Mouse (Mus musculus) kidney, embryonic 16.5 days (tissue): ENCODE data around the gene Zmynd19. TPM values are rescaled to one million over a fixed set of nuclear protein-coding genes. Genes with fewer than 3 reads are reported as not detected.
"Not testable (repeated sequence)": the region's sequence is repeated elsewhere in the genome, so short reads cannot be mapped to it uniquely, and the experiment has no call there.

Experiments used
- ATAC-seq: fragments of 200-750 bp; cut with Nextera tagmentation; 2 replicates; pipeline ENCODE4 v1.8.0; 2017; ENCODE audit warnings: moderate TSS enrichment; ENCODE audit not compliant: low FRiP score, low TSS enrichment
- H3K27ac ChIP-seq: fragments of 300-500 bp; sonication (generic); 2 replicates; pipeline ENCODE4 v1.5.1; 2014; ENCODE audit warnings: low read length
- H3K27me3 ChIP-seq: fragments of 300-500 bp; sonication (generic); 2 replicates; pipeline ENCODE4 v1.6.1; 2014; ENCODE audit warnings: low read length, control low read depth, mixed read lengths; ENCODE audit not compliant: insufficient read depth
- H3K36me3 ChIP-seq: fragments of 300-500 bp; sonication (generic); 2 replicates; pipeline ENCODE4 v1.6.1; 2014; ENCODE audit warnings: low read length, control low read depth, mixed read lengths; ENCODE audit not compliant: insufficient read depth
- H3K4me1 ChIP-seq: fragments of 300-500 bp; sonication (generic); 2 replicates; pipeline ENCODE4 v1.6.1; 2014; ENCODE audit warnings: low read length, control low read depth, mixed read lengths; ENCODE audit not compliant: insufficient read depth
- H3K4me2 ChIP-seq: fragments of 300-500 bp; sonication (generic); replicated peaks from 2 replicates; pipeline ENCODE4 v1.6.1; 2014; ENCODE audit warnings: low read depth, low read length
- H3K4me3 ChIP-seq: fragments of 300-500 bp; sonication (generic); 2 replicates; pipeline ENCODE4 v1.5.1; 2014; ENCODE audit warnings: mild to moderate bottlenecking, low read length
- H3K9ac ChIP-seq: fragments of 300-500 bp; sonication (generic); replicated peaks from 2 replicates; pipeline ENCODE4 v1.6.1; 2014; ENCODE audit warnings: low read length
- H3K9me3 ChIP-seq: fragments of 300-500 bp; sonication (generic); 2 replicates; pipeline ENCODE4 v1.6.1; 2016; ENCODE audit warnings: low read length, control low read depth
- WGBS: fragments of 180-500 bp; shearing (Covaris S2); extraction: QIAGEN DNeasy Blood & Tissue Kit; methylation state at CpG from one replicate; pipeline ENCODE4 v1.1.7; 2014; 5-methylcytosine and 5-hydroxymethylcytosine counted together
- polyA plus RNA-seq: library from polyadenylated mRNA; unstranded; fragments of >200 nt; fragmentation: Nextera tagmentation; extraction: Ambion mirVana; gene quantifications from 2 replicates; pipeline ENCODE4 v1.2.1, GENCODE M21; 2015

Gene Zmynd19
- polyA plus RNA-seq, 1 experiment from 2014 or later = 7.9 TPM

DNA sequence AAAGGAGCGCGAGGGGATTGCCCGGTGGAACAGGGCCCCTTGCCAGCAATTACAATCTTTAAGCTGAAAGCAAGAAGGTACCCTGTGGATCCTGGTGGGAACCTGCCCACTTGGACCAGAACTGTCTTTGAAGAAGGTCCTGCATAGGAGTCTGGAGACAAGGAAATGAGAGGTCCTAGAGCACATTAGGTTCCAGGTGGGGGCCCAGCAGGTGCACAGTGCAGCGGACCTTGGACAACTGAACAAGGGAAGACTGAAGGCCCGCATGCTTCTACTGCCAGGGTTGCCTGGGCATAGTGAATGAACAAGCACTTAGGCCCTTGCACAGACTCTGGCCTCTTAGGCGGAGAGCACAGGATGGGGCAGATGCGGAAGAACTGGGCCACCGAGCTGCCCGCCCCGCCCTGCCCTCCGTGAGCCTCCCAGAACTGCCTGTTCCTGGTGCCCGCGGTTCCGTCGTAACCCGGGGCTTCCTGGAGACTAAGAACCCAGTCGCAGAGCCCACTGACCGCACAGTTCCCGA lies 15.1 kb upstream of the Zmynd19 start:
- H3K27me3 ChIP-seq = no peaks in the 10 kb centered on the region
- peaks cover 12% of the 10 kb centered on the region for H3K4me1 ChIP-seq
- H3K4me3 ChIP-seq = peak overlapping the region; percentile 76
- ATAC-seq = peak; percentile 69
- peak overlapping the region; percentile 90 for H3K4me2 ChIP-seq
- no peaks in the 10 kb centered on the region for H3K36me3 ChIP-seq
- H3K9me3 ChIP-seq = no peaks in the 10 kb centered on the region
- 4% methylated on average over 18 of the region's 19 CpGs for WGBS
- peak overlapping the region; percentile 79 for H3K9ac ChIP-seq
- H3K27ac ChIP-seq = peak overlapping the region; percentile 84

DNA sequence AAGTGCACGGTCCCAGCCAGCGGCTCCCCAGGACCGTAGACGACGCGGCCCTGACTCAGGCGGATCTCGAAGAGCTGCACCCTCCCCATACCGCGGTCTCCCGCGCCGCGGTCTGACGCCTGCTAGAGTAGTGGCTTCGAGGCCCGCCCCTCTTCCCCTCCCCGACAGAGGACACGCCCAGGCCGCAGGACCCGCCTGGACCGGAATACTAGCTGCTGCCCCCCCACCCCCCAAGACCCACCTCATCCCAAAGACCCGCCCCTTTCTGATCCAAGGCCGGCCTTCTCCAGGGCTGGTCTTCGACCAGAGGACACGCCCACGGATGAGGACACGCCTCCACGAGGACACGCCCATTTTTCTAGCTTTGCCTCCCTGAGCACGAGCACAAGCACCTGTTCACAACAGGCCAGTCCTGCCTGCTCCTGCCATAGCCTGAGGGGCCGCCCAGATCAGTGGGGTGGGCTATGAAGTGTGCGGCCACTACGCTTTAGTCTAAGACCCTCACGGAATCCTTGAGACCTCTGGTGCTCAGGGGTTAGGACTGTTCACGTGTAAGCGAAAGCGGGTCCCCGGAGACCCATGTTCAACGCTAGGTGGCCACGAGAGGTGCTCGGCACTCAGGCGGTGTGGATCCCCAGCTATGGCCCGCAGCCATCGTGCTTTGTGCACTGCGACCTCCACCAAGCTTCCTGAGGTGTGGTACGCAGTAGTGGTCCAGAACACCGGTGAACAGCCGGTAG lies 14.4 kb upstream of the Zmynd19 start, which contains the start of gene Arrdc1:
TSS of gene Arrdc1 (minus strand) at position 196 of the 740 bp plus-strand sequence.
- H3K27me3 ChIP-seq = no peaks in the 10 kb centered on the region
- ATAC-seq = peak; percentile 96
- H3K36me3 ChIP-seq = no peaks in the 10 kb centered on the region
- H3K9ac ChIP-seq = peak within 1 kb of the TSS; percentile 79
- under 1% methylated on average over 48 of the region's 49 CpGs for WGBS
- peaks cover 12% of the 10 kb centered on the region for H3K4me1 ChIP-seq
- H3K4me3 ChIP-seq = peak within 1 kb of the TSS; percentile 76
- H3K9me3 ChIP-seq = no peaks in the 10 kb centered on the region
- peak within 1 kb of the TSS; percentile 90 for H3K4me2 ChIP-seq
- H3K27ac ChIP-seq = peak within 1 kb of the TSS; percentile 84

GRCm38 (mm10) chr2:24942092-24942491 lies 7.5 kb upstream of the Zmynd19 start:
- H3K4me3 ChIP-seq = no peak overlapping the region

GRCm38 (mm10) chr2:24944304-24944703 lies 5.3 kb upstream of the Zmynd19 start:
- H3K36me3 ChIP-seq, H3K9ac ChIP-seq: not testable (repeated sequence)
- 49% methylated on average over 2 of the region's 2 CpGs for WGBS

More at GRCm38 (mm10) chr2:24942092-24942491, 7.5 kb upstream of the Zmynd19 start:
- no peak overlapping the region for H3K4me2 ChIP-seq
- H3K4me1 ChIP-seq = no peaks in the 10 kb centered on the region
- no peak for ATAC-seq
- WGBS = 63% methylated on average over 4 of the region's 4 CpGs
- H3K9ac ChIP-seq = no peak overlapping the region
- no peaks in the 10 kb centered on the region for H3K36me3 ChIP-seq
- H3K27ac ChIP-seq = no peak overlapping the region
- no peaks in the 10 kb centered on the region for H3K27me3 ChIP-seq
- no peaks in the 10 kb centered on the region for H3K9me3 ChIP-seq

DNA sequence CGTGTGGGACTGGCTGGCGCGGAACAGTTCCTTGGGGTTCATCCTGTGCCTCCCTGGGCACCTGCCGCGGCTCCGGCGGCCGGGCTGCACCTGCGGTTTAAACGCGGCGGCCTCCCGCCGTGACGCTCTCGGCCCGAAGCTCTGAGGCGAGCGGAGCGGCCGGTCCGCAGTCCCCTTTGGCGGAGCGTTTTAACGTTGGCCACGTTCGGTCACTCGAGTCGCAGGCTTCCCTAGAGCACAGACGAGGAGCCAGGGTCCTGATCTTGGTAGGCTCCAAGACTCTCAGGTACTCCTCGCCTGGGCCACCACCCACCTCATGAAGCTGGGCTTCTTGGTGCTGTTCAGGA lies 570 bp downstream of the Zmynd19 start:
- peak; percentile 8 for ATAC-seq
- Histone ChIP-seq H3K9me3 (no peaks in the 10 kb centered on the region), H3K27ac (peak overlapping the region; percentile 62), H3K36me3 (peaks cover 34% of the 10 kb centered on the region), H3K4me1 (peaks cover 15% of the 10 kb centered on the region), H3K9ac (peak overlapping the region; percentile 92), H3K4me3 (peak overlapping the region; percentile 77), H3K4me2 (peak overlapping the region; percentile 83), H3K27me3 (0 out of 2 replicates have a peak, but pooled peaks cover 2% of the 10 kb centered on the region)
- WGBS = under 1% methylated on average over 31 of the region's 31 CpGs

More at GRCm38 (mm10) chr2:24944304-24944703, 5.3 kb upstream of the Zmynd19 start:
- H3K4me2 ChIP-seq, H3K27me3 ChIP-seq, H3K27ac ChIP-seq, ATAC-seq, H3K9me3 ChIP-seq, H3K4me3 ChIP-seq, H3K4me1 ChIP-seq: not testable (repeated sequence)

DNA sequence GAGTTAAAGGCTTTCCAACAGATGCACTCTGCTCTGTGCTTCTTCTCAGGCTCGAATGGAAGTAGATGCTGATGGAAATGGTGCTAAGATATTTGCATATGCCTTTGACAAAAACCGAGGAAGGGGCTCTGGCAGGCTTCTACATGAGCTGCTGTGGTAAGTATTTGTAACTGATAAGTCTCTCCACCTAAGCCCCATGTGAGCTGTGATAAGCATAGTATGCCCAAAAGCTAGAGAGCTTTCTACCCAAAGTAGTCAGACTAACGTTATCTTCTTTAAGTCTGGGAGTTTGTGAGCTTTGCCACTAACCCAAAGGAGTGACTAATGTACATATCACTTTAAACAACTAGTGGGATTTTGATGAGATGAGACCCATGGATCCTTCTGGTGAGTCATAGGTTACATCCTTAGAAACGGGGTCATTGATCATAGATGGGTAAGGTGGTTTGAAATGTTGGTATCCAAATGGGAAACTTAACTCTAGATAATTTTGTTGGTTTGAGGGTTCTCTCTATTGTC lies 3.0 kb downstream of the Zmynd19 start:
- H3K36me3 ChIP-seq = peaks cover 50% of the 10 kb centered on the region
- WGBS = 91% methylated on average over 4 of the region's 4 CpGs
- H3K27me3 ChIP-seq = 0 out of 2 replicates have a peak, but pooled peaks cover 2% of the 10 kb centered on the region
- H3K9ac ChIP-seq = no peak overlapping the region
- H3K4me1 ChIP-seq = peaks cover 15% of the 10 kb centered on the region
- no peak for ATAC-seq
- H3K27ac ChIP-seq = no peak overlapping the region
- H3K4me2 ChIP-seq = no peak overlapping the region
- no peaks in the 10 kb centered on the region for H3K9me3 ChIP-seq
- H3K4me3 ChIP-seq = no peak overlapping the region

GRCm38 (mm10) chr2:24960910-24961309 lies 11.3 kb downstream of the Zmynd19 start:
- no peaks in the 10 kb centered on the region for H3K27me3 ChIP-seq
- no peak overlapping the region for H3K4me2 ChIP-seq
- H3K36me3 ChIP-seq = peaks cover 56% of the 10 kb centered on the region
- H3K27ac ChIP-seq = no peak overlapping the region
- WGBS = 28% methylated on average over 3 of the region's 3 CpGs
- 0 out of 2 replicates have a peak, but pooled peaks have one; percentile 55 for ATAC-seq
- no peak overlapping the region for H3K9ac ChIP-seq
- H3K9me3 ChIP-seq = no peaks in the 10 kb centered on the region
- H3K4me1 ChIP-seq = peaks cover 11% of the 10 kb centered on the region
- no peak overlapping the region for H3K4me3 ChIP-seq

DNA sequence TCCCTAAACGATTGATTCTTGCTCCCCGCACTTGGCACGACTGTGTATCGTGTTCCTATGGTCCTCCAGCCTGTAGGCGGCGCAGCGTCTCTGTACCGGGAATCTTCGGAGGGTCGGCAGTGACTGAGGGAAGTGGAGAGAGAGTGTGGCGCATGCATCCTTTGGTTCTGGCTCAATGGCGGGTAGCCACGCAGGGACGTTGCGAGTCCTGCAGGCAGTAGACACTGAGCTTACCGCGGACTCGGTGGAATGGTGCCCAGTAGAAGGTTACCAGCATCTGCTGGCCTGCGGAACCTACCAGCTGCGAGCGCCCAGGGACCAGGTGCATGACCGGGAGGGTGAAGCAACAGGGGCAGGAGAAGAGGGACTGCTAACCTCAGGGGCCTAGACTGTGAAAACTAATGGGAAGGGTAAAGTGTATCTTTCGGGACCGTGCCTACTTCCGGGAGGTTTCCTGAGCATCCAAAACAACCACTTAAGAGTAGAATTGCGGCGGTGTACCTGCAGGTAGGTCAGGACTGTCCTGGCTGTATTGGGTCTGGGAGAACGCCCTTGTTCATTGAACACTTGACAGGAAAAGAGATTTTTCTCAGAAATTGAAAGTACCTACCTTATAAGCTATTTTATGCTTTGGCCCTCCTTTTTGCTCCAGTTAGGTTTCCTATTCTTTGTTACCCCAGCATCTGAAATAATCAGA lies 12.9 kb downstream of the Zmynd19 start, which contains the start of gene Dph7:
TSS of gene Dph7 (plus strand) at position 97 of the 697 bp plus-strand sequence.
- H3K4me2 ChIP-seq = peak within 1 kb of the TSS; percentile 82
- H3K27ac ChIP-seq = peak within 1 kb of the TSS; percentile 75
- H3K9ac ChIP-seq = peak within 1 kb of the TSS; percentile 88
- no peaks in the 10 kb centered on the region for H3K9me3 ChIP-seq
- peaks cover 11% of the 10 kb centered on the region for H3K4me1 ChIP-seq
- H3K4me3 ChIP-seq = peak within 1 kb of the TSS; percentile 93
- under 1% methylated on average over 28 of the region's 28 CpGs for WGBS
- ATAC-seq = peak; percentile 89
- H3K36me3 ChIP-seq = peaks cover 59% of the 10 kb centered on the region
- no peaks in the 10 kb centered on the region for H3K27me3 ChIP-seq

- Histone ChIP-seq H3K27me3 (no peaks in the 10 kb centered on the region), H3K27ac (no peak overlapping the region), H3K4me1 (peaks cover 9% of the 10 kb centered on the region), H3K4me3 (no peak overlapping the region), H3K9ac (no peak overlapping the region), H3K9me3 (no peaks in the 10 kb centered on the region), H3K36me3 (peaks cover 58% of the 10 kb centered on the region), H3K4me2 (no peak overlapping the region)
- 85% methylated on average over 4 of the region's 4 CpGs for WGBS
- ATAC-seq = no peak
Observed at GRCm38 (mm10) chr2:24970386-24970785, 20.8 kb downstream of the Zmynd19 start.
